Mouse (Mus musculus) liver, embryonic 14.5 days (tissue): ENCODE measurements around the gene Litaf. TPM values are rescaled to one million over a fixed set of nuclear protein-coding genes. Genes with fewer than 3 reads are reported as not detected.

Experiments
- ATAC-seq: fragments of 200-750 bp; cut with Nextera tagmentation; 2 replicates; pipeline ENCODE4 v1.8.0; 2017; ENCODE audit warnings: moderate number of reproducible peaks, mild to moderate bottlenecking, moderate library complexity; ENCODE audit not compliant: insufficient read depth
- DNase-seq, 3 experiments: peaks; one replicate each; pipeline ENCODE4 v3.0.0-alpha.2; 2012 to 2013; ENCODE audit warnings: low read depth in 3 of 3, low spot score in 3 of 3
- H3K27ac ChIP-seq: fragments of 300-500 bp; sonication (generic); 2 replicates; pipeline ENCODE4 v1.5.1; 2014; ENCODE audit warnings: moderate library complexity, mild to moderate bottlenecking, control low read depth, inconsistent platforms
- H3K27me3 ChIP-seq: fragments of 300-500 bp; sonication (generic); 2 replicates; pipeline ENCODE4 v1.6.1; 2014; ENCODE audit warnings: mild to moderate bottlenecking, low read length, moderate library complexity; ENCODE audit not compliant: control insufficient read depth, insufficient read depth
- H3K36me3 ChIP-seq: fragments of 300-500 bp; sonication (generic); replicated peaks from 2 replicates; pipeline ENCODE4 v1.6.1; 2014; ENCODE audit warnings: low read depth; ENCODE audit not compliant: control insufficient read depth, insufficient read depth
- H3K4me1 ChIP-seq, 2 experiments: fragments of 200-500 bp in 1 of 2; fragments of 300-500 bp in 1 of 2; sonication (generic) in 1 of 2; replicated peaks; 2 replicates each; pipeline ENCODE4 v1.6.1; 2012 to 2014; ENCODE audit warnings: antibody characterized with exemption in 1 of 2, inconsistent platforms in 1 of 2, low read length in 1 of 2; ENCODE audit not compliant: control insufficient read depth in 2 of 2, insufficient read depth in 2 of 2
- H3K4me2 ChIP-seq: fragments of 300-500 bp; sonication (generic); 2 replicates; pipeline ENCODE4 v1.6.1; 2014; ENCODE audit warnings: low read depth, mild to moderate bottlenecking, control low read depth, moderate library complexity
- H3K4me3 ChIP-seq, 2 experiments: fragments of 200-500 bp in 1 of 2; fragments of 300-500 bp in 1 of 2; sonication (generic) in 1 of 2; 2 replicates each; pipeline ENCODE4 v1.5.1; 2012 to 2014; ENCODE audit warnings: low read depth in 2 of 2, low read length in 2 of 2, mild to moderate bottlenecking in 2 of 2, control low read depth in 1 of 2, inconsistent platforms in 1 of 2, moderate library complexity in 1 of 2; ENCODE audit not compliant: insufficient read depth in 1 of 2
- H3K9ac ChIP-seq: fragments of 300-500 bp; sonication (generic); replicated peaks from 2 replicates; pipeline ENCODE4 v1.6.1; 2014; ENCODE audit warnings: mild to moderate bottlenecking, control low read depth, moderate library complexity
- H3K9me3 ChIP-seq: fragments of 300-500 bp; sonication (generic); 2 replicates; pipeline ENCODE4 v1.6.1; 2016; ENCODE audit warnings: low read length, mixed read lengths; ENCODE audit not compliant: control insufficient read depth
- CTCF ChIP-seq: IDR thresholded peaks from 2 replicates; pipeline ENCODE4 v1.5.1; 2016; ENCODE audit warnings: antibody characterized with exemption, low read depth, control low read depth
- EP300 ChIP-seq: IDR thresholded peaks from 2 replicates; pipeline ENCODE4 v1.6.1; 2016; ENCODE audit warnings: antibody characterized with exemption, low read depth
- WGBS: fragments of 180-500 bp; shearing (Covaris S2); extraction: QIAGEN DNeasy Blood & Tissue Kit; methylation state at CpG from one replicate; pipeline ENCODE4 v1.1.7; 2014; ENCODE audit not compliant: insufficient replicate concordance; 5-methylcytosine and 5-hydroxymethylcytosine counted together
- polyA plus RNA-seq, 2 experiments: library from polyadenylated mRNA; depleted of rRNA in 1 of 2; stranded (reverse) in 1 of 2; unstranded in 1 of 2; fragments of >200 nt; fragmentation: Nextera tagmentation in 1 of 2; extraction: Ambion mirVana in 1 of 2; gene quantifications; 2 replicates each; pipeline versions ENCODE4 v1.2.1 to v1.2.3; 2012 to 2014

Litaf gene
- polyA plus RNA-seq, 2 experiments: 12.1 to 27.3 TPM

GRCm38 (mm10) chr16:11035273-11035672 is 30.7 kb downstream of the Litaf start:
- TF ChIP-seq CTCF (no peak), EP300 (no peak)
- no peak for ATAC-seq
- H3K27me3 ChIP-seq: no peaks in the 10 kb centered on the region
- H3K9ac ChIP-seq: no peak overlapping the region
- H3K9me3 ChIP-seq: no peaks in the 10 kb centered on the region
- H3K4me3 ChIP-seq: no peak overlapping the region
- no peak for DNase-seq
- H3K36me3 ChIP-seq: no peaks in the 10 kb centered on the region
- H3K4me1 ChIP-seq: no peaks in the 10 kb centered on the region
- WGBS: 65% methylated on average over 9 of the region's 9 CpGs
- H3K4me2 ChIP-seq: no peak overlapping the region
- no peak overlapping the region for H3K27ac ChIP-seq

GRCm38 (mm10) chr16:11034193-11034803 is 31.7 kb downstream of the Litaf start:
- H3K36me3 ChIP-seq: no peaks in the 10 kb centered on the region

GRCm38 (mm10) chr16:11031320-11031719 is 34.6 kb downstream of the Litaf start:
- ATAC-seq: no peak
- WGBS: 34% methylated on average over 3 of the region's 3 CpGs
- DNase-seq: no peak

More at GRCm38 (mm10) chr16:11034193-11034803, 31.7 kb downstream of the Litaf start:
- no peak overlapping the region for H3K27ac ChIP-seq
- no peak for TF ChIP-seq EP300
- TF ChIP-seq CTCF: peak; percentile 98
- no peaks in the 10 kb centered on the region for H3K4me1 ChIP-seq
- H3K9ac ChIP-seq: no peak overlapping the region
- H3K4me3 ChIP-seq: no peak overlapping the region
- H3K27me3 ChIP-seq: no peaks in the 10 kb centered on the region
- no peak overlapping the region for H3K4me2 ChIP-seq
- H3K9me3 ChIP-seq: no peaks in the 10 kb centered on the region
- DNase-seq (peak; percentile 51 to 57 (median 53)), ATAC-seq (peak; percentile 31; the same call in 1 of the 2 replicates)
- WGBS: under 1% methylated on average over 4 of the region's 4 CpGs

GRCm38 (mm10) chr16:11030844-11031243 is 35.1 kb downstream of the Litaf start:
- Histone ChIP-seq H3K36me3 (no peaks in the 10 kb centered on the region), H3K4me2 (no peak overlapping the region), H3K4me3 (no peak overlapping the region), H3K27ac (no peak overlapping the region), H3K4me1 (no peaks in the 10 kb centered on the region), H3K27me3 (no peaks in the 10 kb centered on the region), H3K9ac (no peak overlapping the region), H3K9me3 (no peaks in the 10 kb centered on the region)
- 19% methylated on average over 4 of the region's 4 CpGs for WGBS
- DNase-seq (no peak), ATAC-seq (no peak)
- no peak for TF ChIP-seq CTCF
- TF ChIP-seq EP300: no peak

More at GRCm38 (mm10) chr16:11031320-11031719, 34.6 kb downstream of the Litaf start:
- Histone ChIP-seq H3K27me3 (no peaks in the 10 kb centered on the region), H3K27ac (no peak overlapping the region), H3K4me2 (no peak overlapping the region), H3K36me3 (no peaks in the 10 kb centered on the region), H3K4me1 (no peaks in the 10 kb centered on the region), H3K4me3 (no peak overlapping the region), H3K9ac (no peak overlapping the region), H3K9me3 (no peaks in the 10 kb centered on the region)
- TF ChIP-seq EP300 (no peak), CTCF (no peak)

- no peak overlapping the region for H3K9ac ChIP-seq
- no peak overlapping the region for H3K27ac ChIP-seq
- no peak overlapping the region for H3K4me3 ChIP-seq
- WGBS: 68% methylated on average over 7 of the region's 7 CpGs
- no peaks in the 10 kb centered on the region for H3K27me3 ChIP-seq
- H3K36me3 ChIP-seq: no peaks in the 10 kb centered on the region
- H3K9me3 ChIP-seq: no peaks in the 10 kb centered on the region
- ATAC-seq (no peak), DNase-seq (no peak)
- H3K4me2 ChIP-seq: no peak overlapping the region
- no peaks in the 10 kb centered on the region for H3K4me1 ChIP-seq
- TF ChIP-seq CTCF: no peak
- no peak for TF ChIP-seq EP300
These were observed 37.8 kb downstream of the Litaf start for GRCm38 (mm10) chr16:11028206-11028605.
